Mouse (Mus musculus) urinary bladder, postnatal 36 days (tissue): ENCODE measurements around the gene D730048I06Rik.
"Not testable (repeated sequence)": the region's sequence is repeated elsewhere in the genome, so short reads cannot be mapped to it uniquely, and the experiment has no call there.

Experiments
- DNase-seq, 2 experiments: peaks; one replicate each; pipeline ENCODE4 v3.0.0; 2022; ENCODE audit warnings: low spot score in 2 of 2, mixed read lengths in 1 of 2

Gene D730048I06Rik

GRCm38 (mm10) chr9:35790001-35790400, at the start of gene D730048I06Rik, which contains the start of gene Gm27235:
TSS of gene D730048I06Rik (minus strand) at chr9:35790112.
TSS of gene Gm27235 (minus strand) at chr9:35790101.
- no peak for DNase-seq

DNA sequence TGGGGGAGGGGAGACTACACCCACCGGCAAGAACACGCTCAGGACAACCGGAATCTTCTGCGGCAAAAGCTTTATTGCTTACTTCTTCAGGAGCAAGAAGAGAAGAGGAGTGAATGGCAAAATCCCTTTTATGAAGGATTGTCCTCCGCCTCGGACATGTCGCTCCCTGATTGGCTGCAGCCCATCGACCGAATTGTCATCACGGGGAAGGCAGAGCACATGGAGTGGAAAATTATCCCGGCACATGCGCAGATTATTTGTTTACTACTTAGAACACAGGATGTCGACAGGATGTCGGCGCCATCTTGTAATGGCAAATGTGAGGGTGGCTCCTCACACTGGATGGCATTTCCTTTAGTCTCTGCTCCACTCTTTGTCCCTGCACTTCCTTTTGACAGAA, 28.0 kb upstream of the D730048I06Rik start:
- not testable (repeated sequence) for DNase-seq

GRCm38 (mm10) chr9:35798146-35798545, 8.2 kb upstream of the D730048I06Rik start:
- no peak for DNase-seq

DNA sequence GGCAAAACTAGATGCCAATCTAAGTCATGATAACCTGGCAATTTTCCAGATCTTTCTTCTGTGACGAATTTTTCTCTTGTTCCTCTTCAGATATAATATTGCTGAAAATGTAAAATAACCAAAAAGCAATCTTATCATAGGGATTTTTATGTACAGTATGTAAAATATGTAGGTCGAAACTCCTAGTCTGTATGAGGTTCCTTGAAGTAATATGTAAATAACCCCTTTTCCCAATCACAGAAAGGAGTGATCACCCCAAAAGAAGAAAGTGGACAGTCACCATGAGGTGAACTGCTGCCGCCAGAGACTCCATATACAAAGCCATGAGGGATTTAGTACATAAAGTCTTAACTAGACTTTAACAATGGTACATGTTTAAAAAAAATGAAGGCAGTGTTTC, 11.9 kb downstream of the D730048I06Rik start, which contains the start of gene Gm17727:
Gene Gm17727 (minus strand): TSS at position 101 of the 400 bp plus-strand sequence.
- DNase-seq = no peak

DNA sequence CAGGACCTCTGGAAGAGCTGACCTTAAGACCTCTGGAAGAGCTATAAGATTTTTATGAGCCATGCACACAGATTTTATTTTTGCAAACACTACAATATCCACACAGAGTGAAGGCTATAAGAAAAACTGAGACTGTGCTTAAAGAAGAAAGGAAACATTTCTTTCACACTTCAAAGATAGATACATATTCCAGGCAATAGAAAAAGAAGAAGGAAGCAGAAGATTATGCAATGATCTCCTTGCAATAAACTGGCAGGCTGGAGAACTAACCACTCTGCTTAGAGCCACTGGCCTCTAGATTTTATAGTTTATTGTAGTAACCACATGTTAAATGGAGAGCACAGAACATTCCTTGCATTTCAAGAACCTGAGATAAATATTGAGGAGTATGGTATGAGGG, 33.1 kb downstream of the D730048I06Rik start:
- no peak for DNase-seq

- no peak for DNase-seq
Observed at GRCm38 (mm10) chr9:35740749-35741148, 49.2 kb downstream of the D730048I06Rik start, which contains the start of gene Gm17677. TSS of gene Gm17677 (plus strand) at chr9:35741049.
